Mouse (Mus musculus): ENCODE data around the gene Ldlrad3. TPM values are rescaled to one million over a fixed set of nuclear protein-coding genes. Genes with fewer than 3 reads are reported as not detected.

The Ldlrad3 gene
- total and polyA plus RNA-seq, 3 experiments: 3.5 to 6.1 TPM; not detected in 1

- H3K9me3 ChIP-seq (replicated peaks; ENCODE audit: insufficient read depth, low read length): no peaks in the 10 kb centered on the region
- TF ChIP-seq MYC (IDR thresholded peaks at IDR 0.05; ENCODE audit: low read depth, low read length) (no peak), POLR2A (IDR thresholded peaks at IDR 0.05; ENCODE audit: control insufficient read depth in 1 of 2, insufficient read depth in 1 of 2, low read depth in 1 of 2, low read length in 2 of 2, poor library complexity in 1 of 2) (no peak), TAL1 (IDR thresholded peaks at IDR 0.05; ENCODE audit: low read length) (no peak), MXI1 (IDR thresholded peaks at IDR 0.05; ENCODE audit: low read depth, low read length) (no peak), USF1 (IDR thresholded peaks at IDR 0.05; ENCODE audit: low read depth, low read length) (no peak), NRF1 (IDR thresholded peaks at IDR 0.05; ENCODE audit: insufficient read depth, low read depth, low read length, poor library complexity, severe bottlenecking) (no peak), BHLHE40 (IDR thresholded peaks at IDR 0.05; ENCODE audit: borderline replicate concordance, low read depth, low read length) (no peak), ZKSCAN1 (IDR thresholded peaks at IDR 0.05; ENCODE audit: low read depth, low read length) (no peak), JUND (IDR thresholded peaks at IDR 0.05; ENCODE audit: low read depth, low read length) (no peak), USF2 (IDR thresholded peaks at IDR 0.05; ENCODE audit: borderline replicate concordance in 1 of 2, insufficient read depth in 1 of 2, low read depth in 1 of 2, low read length in 2 of 2) (no peak), MAZ (IDR thresholded peaks at IDR 0.05; ENCODE audit: low read depth, low read length) (no peak), RCOR1 (IDR thresholded peaks at IDR 0.05; ENCODE audit: low read depth, low read length) (no peak), MAFK (IDR thresholded peaks at IDR 0.05; ENCODE audit: borderline replicate concordance, low read depth, low read length) (no peak), RAD21 (IDR thresholded peaks at IDR 0.05; ENCODE audit: low read depth, low read length) (no peak), TBP (IDR thresholded peaks at IDR 0.05; ENCODE audit: low read depth, low read length) (no peak)
- H3K36me3 ChIP-seq (ENCODE audit: control insufficient read depth in 1 of 2, insufficient read depth in 2 of 2, low read length in 2 of 2): no peaks in the 10 kb centered on the region
- no peak overlapping the region for H3K27ac ChIP-seq (ENCODE audit: control insufficient read depth, low read depth, low read length)
- no peak overlapping the region for H3K4me3 ChIP-seq (ENCODE audit: control insufficient read depth in 1 of 2, insufficient read depth in 1 of 2, low read depth in 2 of 2, low read length in 2 of 2)
- no peaks in the 10 kb centered on the region for H3K4me1 ChIP-seq (ENCODE audit: control insufficient read depth in 1 of 2, insufficient read depth in 2 of 2, low read length in 2 of 2)
- H3K27me3 ChIP-seq (ENCODE audit: control insufficient read depth in 1 of 2, insufficient read depth in 2 of 2, low read length in 2 of 2): no peaks in the 10 kb centered on the region
- DNase-seq (ENCODE audit: low read depth, low spot score): no peak
- H3K9ac ChIP-seq (ENCODE audit: control insufficient read depth, low read depth, low read length, poor library complexity, severe bottlenecking): no peak overlapping the region
- H3K79me2 ChIP-seq (ENCODE audit: control insufficient read depth, insufficient read depth, low read length, poor library complexity): no peaks in the 10 kb centered on the region
Observed at GRCm38 (mm10) chr2:102100490-102100889, 85.7 kb downstream of the Ldlrad3 start.

DNA sequence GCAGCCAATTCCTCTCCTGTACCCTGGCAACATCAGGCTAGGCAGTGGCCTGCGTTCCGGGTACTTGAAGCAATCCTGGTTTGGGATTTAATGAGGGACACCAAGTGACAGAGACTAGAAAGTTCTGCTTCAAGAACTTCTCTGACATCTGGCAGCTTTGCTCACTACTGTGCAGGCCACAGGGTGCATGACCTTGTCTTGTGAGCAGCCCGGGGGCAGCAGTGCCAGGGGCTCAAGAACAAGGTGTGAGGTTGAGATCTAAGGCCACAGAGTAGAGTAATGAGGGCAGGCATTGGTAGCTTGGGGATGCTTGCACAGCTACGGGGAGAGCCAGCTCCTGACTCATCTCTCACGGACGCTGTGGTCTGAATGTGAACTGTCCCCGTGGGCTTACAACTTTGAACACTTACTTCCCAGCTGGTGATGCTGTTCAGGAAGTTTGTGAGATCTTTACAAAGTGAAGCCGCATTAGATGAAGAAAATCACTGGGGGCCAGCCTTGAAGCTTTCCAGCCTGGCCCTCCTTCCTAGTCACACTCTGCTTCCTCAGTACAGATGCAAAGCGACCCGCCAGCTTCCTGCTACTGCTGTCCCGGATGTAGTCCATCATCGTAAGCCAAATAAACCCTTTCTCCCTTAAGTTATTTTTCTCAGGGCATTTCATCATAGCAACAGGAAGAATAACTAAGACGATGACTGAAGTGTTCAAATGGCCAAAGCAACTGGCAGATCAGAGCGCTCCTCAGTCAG, 86.3 kb downstream of the Ldlrad3 start:
- DNase-seq (ENCODE audit: low read depth, low spot score): no peak
- no peaks in the 10 kb centered on the region for H3K27me3 ChIP-seq (ENCODE audit: control insufficient read depth in 1 of 2, insufficient read depth in 2 of 2, low read length in 2 of 2)
- H3K79me2 ChIP-seq (ENCODE audit: control insufficient read depth, insufficient read depth, low read length, poor library complexity): no peaks in the 10 kb centered on the region

More for the DNA sequence above, 86.3 kb downstream of the Ldlrad3 start:
- H3K4me1 ChIP-seq (ENCODE audit: control insufficient read depth in 1 of 2, insufficient read depth in 2 of 2, low read length in 2 of 2): no peaks in the 10 kb centered on the region
- H3K9ac ChIP-seq (ENCODE audit: control insufficient read depth, low read depth, low read length, poor library complexity, severe bottlenecking): no peak overlapping the region
- no peaks in the 10 kb centered on the region for H3K9me3 ChIP-seq (replicated peaks; ENCODE audit: insufficient read depth, low read length)
- H3K4me3 ChIP-seq (ENCODE audit: control insufficient read depth in 1 of 2, insufficient read depth in 1 of 2, low read depth in 2 of 2, low read length in 2 of 2): no peak overlapping the region
- TF ChIP-seq E2F4 (IDR thresholded peaks at IDR 0.05; ENCODE audit: borderline replicate concordance, low read depth, low read length) (no peak), TCF12 (IDR thresholded peaks at IDR 0.05; ENCODE audit: low read depth, low read length) (no peak), RAD21 (IDR thresholded peaks at IDR 0.05; ENCODE audit: low read depth, low read length) (no peak), UBTF (IDR thresholded peaks at IDR 0.05; ENCODE audit: borderline replicate concordance, insufficient read depth, low read depth, low read length) (no peak), USF1 (IDR thresholded peaks at IDR 0.05; ENCODE audit: low read depth, low read length) (no peak), NELFE (IDR thresholded peaks at IDR 0.05; ENCODE audit: low read depth, low read length) (no peak), GABPA (IDR thresholded peaks at IDR 0.05; ENCODE audit: low read depth, low read length) (no peak), ZC3H11A (IDR thresholded peaks at IDR 0.05; ENCODE audit: low read depth, low read length) (no peak), CHD2 (IDR thresholded peaks at IDR 0.05; ENCODE audit: low read length) (no peak), RCOR1 (IDR thresholded peaks at IDR 0.05; ENCODE audit: low read depth, low read length) (no peak), TBP (IDR thresholded peaks at IDR 0.05; ENCODE audit: low read depth, low read length) (no peak)
- no peak overlapping the region for H3K27ac ChIP-seq (ENCODE audit: control insufficient read depth, low read depth, low read length)
- no peaks in the 10 kb centered on the region for H3K36me3 ChIP-seq (ENCODE audit: control insufficient read depth in 1 of 2, insufficient read depth in 2 of 2, low read length in 2 of 2)
